Mouse (Mus musculus) liver, embryonic 11.5 days (tissue): ENCODE data around the gene Abhd17c. TPM values are rescaled to one million over a fixed set of nuclear protein-coding genes. Genes with fewer than 3 reads are reported as not detected.

Experiments
- ATAC-seq: fragments of 200-750 bp; cut with Nextera tagmentation; replicated peaks from 2 replicates; pipeline ENCODE4 v1.8.0; 2017; ENCODE audit warnings: moderate number of reproducible peaks, mild to moderate bottlenecking, moderate TSS enrichment, moderate library complexity; ENCODE audit not compliant: low FRiP score
- DNase-seq: peaks from one replicate; pipeline ENCODE4 v3.0.0-alpha.2; 2017; ENCODE audit warnings: low spot score
- H3K27ac ChIP-seq: fragments of 300-500 bp; sonication (generic); 2 replicates; pipeline ENCODE4 v1.5.1; 2014; ENCODE audit warnings: mild to moderate bottlenecking, low read depth, low read length, control low read depth
- H3K27me3 ChIP-seq: fragments of 300-500 bp; sonication (generic); replicated peaks from 2 replicates; pipeline ENCODE4 v1.6.1; 2014; ENCODE audit warnings: low read length, mixed read lengths; ENCODE audit not compliant: control insufficient read depth, insufficient read depth
- H3K36me3 ChIP-seq: fragments of 300-500 bp; sonication (generic); 2 replicates; pipeline ENCODE4 v1.6.1; 2014; ENCODE audit warnings: mild to moderate bottlenecking, low read length, moderate library complexity, mixed read lengths; ENCODE audit not compliant: control insufficient read depth, insufficient read depth
- H3K4me1 ChIP-seq: fragments of 300-500 bp; sonication (generic); replicated peaks from 2 replicates; pipeline ENCODE4 v1.6.1; 2014; ENCODE audit warnings: low read length, mixed read lengths; ENCODE audit not compliant: control insufficient read depth, insufficient read depth
- H3K4me2 ChIP-seq: fragments of 300-500 bp; sonication (generic); 2 replicates; pipeline ENCODE4 v1.6.1; 2014; ENCODE audit warnings: mild to moderate bottlenecking, control low read depth, moderate library complexity
- H3K4me3 ChIP-seq: fragments of 300-500 bp; sonication (generic); 2 replicates; pipeline ENCODE4 v1.5.1; 2014; ENCODE audit warnings: low read depth, low read length, control low read depth
- H3K9ac ChIP-seq: fragments of 300-500 bp; sonication (generic); 2 replicates; pipeline ENCODE4 v1.6.1; 2014; ENCODE audit warnings: low read depth, low read length, control low read depth
- H3K9me3 ChIP-seq: fragments of 300-500 bp; sonication (generic); 2 replicates; pipeline ENCODE4 v1.6.1; 2016; ENCODE audit warnings: low read length, inconsistent platforms, mixed read lengths; ENCODE audit not compliant: control insufficient read depth
- WGBS: fragments of 180-500 bp; shearing (Covaris S2); extraction: QIAGEN DNeasy Blood & Tissue Kit; methylation state at CpG from one replicate; pipeline ENCODE4 v1.1.7; 2014; 5-methylcytosine and 5-hydroxymethylcytosine counted together
- polyA plus RNA-seq: library from polyadenylated mRNA; unstranded; fragments of >200 nt; fragmentation: Nextera tagmentation; extraction: Ambion mirVana; gene quantifications from 2 replicates; pipeline ENCODE4 v1.2.1, GENCODE M21; 2014

The Abhd17c gene
- polyA plus RNA-seq, 1 experiment from 2014 or later, result 41.3 TPM

DNA sequence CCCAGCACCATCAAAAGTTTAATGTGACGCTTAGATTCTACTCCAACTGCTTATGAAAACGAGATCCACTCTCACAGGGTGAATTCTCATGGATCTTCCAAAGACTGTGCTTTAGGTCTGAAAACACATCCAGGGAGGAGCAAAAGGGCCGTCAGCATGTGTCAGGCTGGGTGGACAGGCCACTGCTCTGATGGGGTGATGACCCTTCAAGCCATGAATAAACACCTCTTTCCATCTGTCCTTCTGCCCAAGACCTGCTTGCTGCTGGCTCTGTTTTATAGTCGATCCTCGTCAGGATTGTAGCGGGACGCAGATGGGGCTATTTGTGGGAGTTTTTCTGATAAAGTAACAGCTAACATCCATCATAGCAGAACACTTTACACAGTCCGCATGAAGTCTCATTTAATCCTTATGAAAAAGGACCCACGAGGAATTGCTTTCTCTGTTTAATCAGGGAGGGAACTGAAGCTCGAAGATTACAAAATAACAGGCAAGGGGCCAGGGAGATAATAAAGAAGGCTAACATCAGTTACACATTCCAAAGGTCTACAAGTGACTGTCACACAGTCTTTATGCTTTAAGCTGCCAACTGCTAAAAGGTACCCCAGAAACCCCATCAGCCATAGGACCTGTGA lies 39.9 kb downstream of the Abhd17c start:
- no peak for DNase-seq
- Histone ChIP-seq H3K9me3 (no peaks in the 10 kb centered on the region), H3K4me2 (no peak overlapping the region), H3K27me3 (no peaks in the 10 kb centered on the region), H3K4me1 (peaks cover 2% of the 10 kb centered on the region; the same call in 1 of the 2 replicates), H3K27ac (no peak overlapping the region), H3K4me3 (no peak overlapping the region), H3K36me3 (peaks cover 5% of the 10 kb centered on the region; the same call in 1 of the 2 replicates), H3K9ac (no peak overlapping the region)
- 65% methylated on average over 10 of the region's 10 CpGs for WGBS
- no peak for ATAC-seq

DNA sequence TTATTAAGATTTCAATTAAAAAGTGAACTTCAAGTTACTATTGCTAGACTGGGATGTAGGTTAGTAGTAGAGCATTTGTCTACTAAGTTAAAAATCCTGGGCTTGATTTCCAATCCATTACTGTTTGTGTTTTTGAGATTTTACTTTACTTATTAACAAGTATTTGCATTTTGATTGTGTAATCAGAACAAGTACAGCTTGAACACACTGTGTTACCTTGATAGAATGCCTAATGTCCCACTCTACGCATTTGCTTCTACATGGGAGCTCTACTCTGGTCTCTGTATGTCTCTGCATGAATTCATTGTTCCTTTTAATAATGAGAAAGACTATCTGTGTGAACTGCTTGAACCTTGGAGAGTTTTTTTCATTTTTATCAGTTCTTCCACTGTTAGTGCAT lies 44.8 kb downstream of the Abhd17c start:
- ATAC-seq, result no peak
- no peaks in the 10 kb centered on the region for H3K36me3 ChIP-seq
- H3K9me3 ChIP-seq, result no peaks in the 10 kb centered on the region
- H3K9ac ChIP-seq, result no peak overlapping the region
- H3K27ac ChIP-seq, result no peak overlapping the region
- DNase-seq, result no peak
- peaks cover 2% of the 10 kb centered on the region; the same call in 1 of the 2 replicates for H3K4me1 ChIP-seq
- H3K4me3 ChIP-seq, result no peak overlapping the region
- no peaks in the 10 kb centered on the region for H3K27me3 ChIP-seq
- no peak overlapping the region for H3K4me2 ChIP-seq
- WGBS, result 96% methylated on average over 1 of the region's 1 CpGs

DNA sequence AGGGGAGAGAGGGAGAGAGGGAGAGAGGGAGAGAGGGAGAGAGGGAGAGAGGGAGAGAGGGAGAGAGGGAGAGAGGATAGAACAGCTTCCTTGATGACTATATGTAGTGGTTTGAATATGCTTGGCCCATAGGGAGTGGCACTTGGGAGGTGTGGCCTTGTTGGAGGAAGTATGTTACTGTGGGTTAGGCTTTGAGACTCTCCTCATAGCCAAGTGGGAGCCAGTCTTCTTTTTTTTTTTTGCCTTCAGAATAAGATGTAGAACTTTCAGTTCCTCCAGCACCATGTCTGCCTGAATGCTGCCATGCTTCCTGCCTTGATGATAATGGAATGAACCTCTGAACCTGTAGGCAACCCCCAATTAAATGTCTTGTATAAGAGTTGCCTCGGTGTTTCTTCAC lies 49.1 kb downstream of the Abhd17c start:
- DNase-seq (no peak), ATAC-seq (no peak)
- Histone ChIP-seq H3K9me3 (no peaks in the 10 kb centered on the region), H3K27me3 (no peaks in the 10 kb centered on the region), H3K4me2 (no peak overlapping the region), H3K4me1 (no peaks in the 10 kb centered on the region), H3K27ac (no peak overlapping the region), H3K36me3 (no peaks in the 10 kb centered on the region), H3K4me3 (no peak overlapping the region), H3K9ac (no peak overlapping the region)
- 93% methylated on average over 1 of the region's 1 CpGs for WGBS

DNA sequence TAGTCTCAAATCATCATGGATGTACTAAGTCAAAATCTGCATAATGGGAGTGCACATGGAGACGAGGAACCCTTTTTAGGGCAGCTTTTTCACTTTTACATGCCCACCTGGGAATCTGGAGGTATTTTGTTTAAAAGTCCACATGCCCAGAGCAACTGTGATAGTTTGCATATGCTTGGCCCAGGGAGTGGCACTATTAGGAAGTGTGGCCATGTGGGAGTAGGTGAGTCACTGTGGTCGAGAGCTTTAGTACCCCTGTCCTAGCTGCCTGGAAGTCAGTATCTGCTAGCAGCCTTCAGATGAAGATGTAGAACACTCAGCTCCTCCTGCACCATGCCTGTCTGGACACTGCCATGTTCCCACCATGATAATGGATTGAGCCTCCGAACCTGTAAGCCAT lies 51.0 kb downstream of the Abhd17c start:
- Histone ChIP-seq H3K4me1 (no peaks in the 10 kb centered on the region), H3K36me3 (no peaks in the 10 kb centered on the region), H3K9ac (no peak overlapping the region), H3K4me2 (no peak overlapping the region), H3K27ac (no peak overlapping the region), H3K27me3 (no peaks in the 10 kb centered on the region), H3K4me3 (no peak overlapping the region), H3K9me3 (no peaks in the 10 kb centered on the region)
- ATAC-seq (no peak), DNase-seq (no peak)
- WGBS, result 65% methylated on average over 3 of the region's 3 CpGs

DNA sequence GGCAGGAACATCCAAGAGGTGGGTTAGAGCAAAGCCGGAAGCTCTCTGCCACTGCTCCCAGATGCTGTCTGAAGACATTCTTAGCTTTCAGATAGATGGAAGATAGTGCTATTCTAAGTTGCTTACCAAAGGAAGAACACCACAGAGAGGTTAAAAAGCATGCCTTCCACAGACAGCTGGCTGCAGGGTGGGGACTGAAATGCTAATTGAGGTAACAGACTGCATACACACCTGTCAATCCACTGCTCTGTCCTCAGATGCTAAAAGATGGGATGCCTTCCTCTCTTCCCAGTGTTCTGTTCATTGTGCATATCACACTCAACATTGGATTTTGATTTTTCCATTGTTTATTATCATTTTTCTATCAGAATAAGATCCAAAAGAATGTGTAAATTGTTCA lies 53.6 kb downstream of the Abhd17c start:
- Histone ChIP-seq H3K27ac (no peak overlapping the region), H3K4me3 (no peak overlapping the region), H3K27me3 (no peaks in the 10 kb centered on the region), H3K9me3 (no peaks in the 10 kb centered on the region), H3K4me2 (no peak overlapping the region), H3K36me3 (no peaks in the 10 kb centered on the region), H3K9ac (no peak overlapping the region), H3K4me1 (no peaks in the 10 kb centered on the region)
- 91% methylated on average over 1 of the region's 1 CpGs for WGBS
- ATAC-seq, result no peak
- no peak for DNase-seq

DNA sequence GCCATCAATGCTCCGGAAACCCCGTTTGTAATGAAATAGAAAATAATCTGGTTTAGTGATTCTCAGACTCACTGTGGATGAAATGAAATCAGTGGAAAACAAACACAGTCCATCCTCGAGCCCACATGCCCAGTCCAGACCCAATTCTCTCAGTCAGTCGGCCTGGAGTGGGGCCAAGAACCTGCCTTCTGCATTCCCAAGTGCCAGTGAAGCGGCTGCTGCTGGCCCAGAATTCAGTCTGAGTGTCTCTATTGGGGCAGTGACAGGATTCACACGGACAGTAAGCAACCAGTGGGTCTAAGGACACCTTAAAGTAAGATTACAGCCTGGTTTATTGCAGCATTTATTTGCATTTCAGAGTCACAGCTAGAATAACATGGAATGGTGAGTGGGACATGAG lies 55.2 kb downstream of the Abhd17c start:
- no peak overlapping the region for H3K27ac ChIP-seq
- no peaks in the 10 kb centered on the region for H3K4me1 ChIP-seq
- ATAC-seq (no peak), DNase-seq (no peak)
- 76% methylated on average over 6 of the region's 6 CpGs for WGBS
- H3K9me3 ChIP-seq, result no peaks in the 10 kb centered on the region
- H3K4me3 ChIP-seq, result no peak overlapping the region
- no peak overlapping the region for H3K9ac ChIP-seq
- H3K4me2 ChIP-seq, result no peak overlapping the region
- H3K36me3 ChIP-seq, result no peaks in the 10 kb centered on the region
- H3K27me3 ChIP-seq, result no peaks in the 10 kb centered on the region

DNA sequence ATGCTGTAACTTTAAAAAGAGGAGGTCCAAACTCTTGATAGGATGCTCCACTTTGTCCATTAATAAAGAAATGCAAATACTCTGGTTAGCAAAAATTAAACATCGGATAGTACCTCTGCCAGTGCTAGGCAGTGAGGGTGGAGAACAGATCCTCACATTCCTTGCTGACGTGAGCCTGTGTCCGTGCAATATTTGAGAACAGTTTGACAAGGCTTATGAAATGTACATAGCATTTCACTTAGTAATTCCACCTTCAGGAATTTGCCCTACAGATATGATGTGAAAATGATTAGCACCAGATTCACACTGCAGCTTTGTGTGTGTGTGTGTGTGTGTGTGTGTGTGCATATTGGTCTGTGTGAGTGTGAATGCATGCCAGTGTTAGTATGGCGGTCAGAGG lies 60.9 kb downstream of the Abhd17c start:
- WGBS, result 71% methylated on average over 4 of the region's 4 CpGs
- H3K27ac ChIP-seq, result no peak overlapping the region
- H3K4me3 ChIP-seq, result no peak overlapping the region
- no peaks in the 10 kb centered on the region for H3K4me1 ChIP-seq
- peaks cover 22% of the 10 kb centered on the region for H3K27me3 ChIP-seq
- H3K9ac ChIP-seq, result no peak overlapping the region
- DNase-seq (no peak), ATAC-seq (no peak)
- no peaks in the 10 kb centered on the region for H3K36me3 ChIP-seq
- no peak overlapping the region for H3K4me2 ChIP-seq
- H3K9me3 ChIP-seq, result no peaks in the 10 kb centered on the region

DNA sequence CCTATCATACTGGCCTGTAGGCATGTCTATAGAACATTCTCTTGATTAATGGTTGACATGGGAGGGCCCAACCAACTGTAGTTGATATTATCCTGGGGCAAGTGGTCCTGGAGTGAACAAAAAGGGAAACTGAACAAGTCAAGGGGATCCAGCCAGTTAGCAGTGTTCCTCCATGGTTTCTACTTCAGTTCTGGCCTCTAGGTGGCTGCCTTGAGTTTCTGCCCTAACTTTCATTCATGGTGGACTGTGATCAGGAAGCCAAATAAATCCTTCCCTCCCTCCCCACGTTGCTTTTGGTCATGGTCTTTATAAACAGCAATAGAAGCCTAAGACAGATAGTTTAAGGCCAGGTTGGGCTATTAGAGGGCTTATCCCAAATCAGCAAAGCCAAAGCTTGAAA lies 61.9 kb downstream of the Abhd17c start:
- Histone ChIP-seq H3K27me3 (peaks cover 32% of the 10 kb centered on the region), H3K36me3 (no peaks in the 10 kb centered on the region), H3K27ac (no peak overlapping the region), H3K4me2 (no peak overlapping the region), H3K9ac (no peak overlapping the region), H3K4me1 (no peaks in the 10 kb centered on the region), H3K4me3 (no peak overlapping the region), H3K9me3 (no peaks in the 10 kb centered on the region)
- no peak for ATAC-seq
- DNase-seq, result no peak
- 8% methylated on average over 1 of the region's 1 CpGs for WGBS

DNA sequence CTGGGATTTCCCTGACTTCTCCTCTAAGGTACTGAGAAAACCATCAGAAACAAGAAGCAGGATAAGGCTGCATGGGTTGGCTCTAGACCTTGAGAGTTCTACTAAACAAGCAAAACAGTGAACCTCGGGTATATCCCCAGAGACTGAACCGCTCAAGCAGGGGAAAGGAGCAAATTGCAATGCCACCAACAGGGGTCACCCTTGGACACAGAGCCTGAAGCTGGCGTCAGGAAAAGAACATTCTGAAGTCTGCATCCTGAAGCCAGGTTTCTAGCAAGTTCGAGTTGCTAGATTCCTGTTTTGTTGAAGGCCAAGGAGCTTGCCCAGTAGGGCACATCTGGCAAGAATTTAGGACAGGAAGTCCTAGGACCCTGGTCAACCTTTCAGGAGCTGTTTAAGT lies 62.7 kb downstream of the Abhd17c start:
- Histone ChIP-seq H3K4me3 (no peak overlapping the region), H3K4me2 (no peak overlapping the region), H3K9ac (no peak overlapping the region), H3K27me3 (peaks cover 34% of the 10 kb centered on the region), H3K36me3 (no peaks in the 10 kb centered on the region), H3K27ac (no peak overlapping the region), H3K4me1 (no peaks in the 10 kb centered on the region), H3K9me3 (no peaks in the 10 kb centered on the region)
- no peak for ATAC-seq
- 11% methylated on average over 4 of the region's 4 CpGs for WGBS
- peak; percentile 47 for DNase-seq
